Mouse (Mus musculus): ENCODE results near the gene Ppp1r12c.

Gene Ppp1r12c

GRCm38 (mm10) chr7:4432026-4432425, 69.5 kb downstream of the Ppp1r12c start:
- no peak for DNase-seq (ENCODE audit: low read depth, low spot score)

GRCm38 (mm10) chr7:4431548-4431947, 69.9 kb downstream of the Ppp1r12c start:
- DNase-seq (ENCODE audit: low read depth, low spot score): peak; percentile 44
